Mouse (Mus musculus) G1E (cell line): ENCODE data around the gene Dlgap1.

ENCODE experiments used
- CTCF ChIP-seq: IDR thresholded peaks from 2 replicates; pipeline ENCODE4 v1.5.1; 2012; ENCODE audit warnings: low read depth, low read length, inconsistent platforms, mixed read lengths
- GATA1 ChIP-seq: IDR thresholded peaks from 2 replicates; pipeline ENCODE4 v1.6.1; 2012; ENCODE audit warnings: borderline replicate concordance, low read length, inconsistent platforms, mixed read lengths
- POLR2AphosphoS5 ChIP-seq: IDR thresholded peaks from 2 replicates; pipeline ENCODE4 v1.6.1; 2012; ENCODE audit warnings: low read depth, low read length, inconsistent platforms; ENCODE audit not compliant: insufficient replicate concordance
- TAL1 ChIP-seq: conservative IDR thresholded peaks from 2 replicates; pipeline ENCODE4 v1.6.1; 2012; ENCODE audit warnings: low read depth, low read length, inconsistent platforms, mixed read lengths

GRCm38 (mm10) chr17:70720766-70721165, 751.9 kb downstream of the Dlgap1 start:
- TF ChIP-seq GATA1 (no peak), CTCF (no peak), POLR2AphosphoS5 (no peak), TAL1 (no peak)
